Mouse (Mus musculus) myocyte (in vitro differentiated cells): ENCODE results near the gene Kif5c. TPM values are rescaled to one million over a fixed set of nuclear protein-coding genes. Genes with fewer than 3 reads are reported as not detected.

Source experiments
- H3K27me3 ChIP-seq: one replicate; pipeline ENCODE4 v1.6.1; 2011; ENCODE audit not compliant: control insufficient read depth, insufficient read depth, insufficient read length
- H3K36me3 ChIP-seq: one replicate; pipeline ENCODE4 v1.6.1; 2011; ENCODE audit not compliant: control insufficient read depth, insufficient read depth
- H3K4me2 ChIP-seq: one replicate; pipeline ENCODE4 v1.6.1; 2011; ENCODE audit warnings: low read depth, control low read depth
- H3K4me3 ChIP-seq: one replicate; pipeline ENCODE4 v1.5.1; 2011; ENCODE audit warnings: mild to moderate bottlenecking, control low read depth, moderate library complexity
- H3K79me2 ChIP-seq: one replicate; pipeline ENCODE4 v1.6.1; 2011; ENCODE audit not compliant: control insufficient read depth, insufficient read depth
- H3ac ChIP-seq: one replicate; pipeline ENCODE4 v1.6.1; 2011; ENCODE audit not compliant: control insufficient read depth, insufficient read length
- CEBPB ChIP-seq: IDR thresholded peaks from 2 replicates; pipeline ENCODE4 v1.6.1; 2011; ENCODE audit warnings: mild to moderate bottlenecking, moderate library complexity; ENCODE audit not compliant: poor library complexity, insufficient read depth, severe bottlenecking
- E2F4 ChIP-seq: IDR thresholded peaks from one replicate; pipeline ENCODE4 v1.6.1; 2011; ENCODE audit warnings: mild to moderate bottlenecking, control low read depth, moderate library complexity; ENCODE audit not compliant: insufficient read depth
- MAX ChIP-seq: IDR thresholded peaks from one replicate; pipeline ENCODE4 v1.6.1; 2011; ENCODE audit warnings: low read depth, mild to moderate bottlenecking, control low read depth
- MYOD1 ChIP-seq, 3 experiments: IDR thresholded peaks; one replicate each; pipeline ENCODE4 v1.6.1; 2011; ENCODE audit warnings: control low read depth in 2 of 3, low read depth in 2 of 3, mild to moderate bottlenecking in 2 of 3, moderate library complexity in 1 of 3; ENCODE audit not compliant: insufficient read length in 2 of 3, control insufficient read depth in 1 of 3
- MYOG ChIP-seq, 3 experiments: IDR thresholded peaks; one replicate each; pipeline ENCODE4 v1.6.1; 2011; ENCODE audit warnings: control low read depth in 2 of 3, low read depth in 2 of 3, mild to moderate bottlenecking in 2 of 3; ENCODE audit not compliant: insufficient read length in 2 of 3, control insufficient read depth in 1 of 3, insufficient read depth in 1 of 3
- POLR2A ChIP-seq: IDR thresholded peaks from one replicate; pipeline ENCODE4 v1.6.1; 2011; ENCODE audit warnings: low read depth, mild to moderate bottlenecking, control low read depth, moderate library complexity; ENCODE audit not compliant: insufficient read length
- POLR2AphosphoS2 ChIP-seq: IDR thresholded peaks from one replicate; pipeline ENCODE4 v1.6.1; 2011; ENCODE audit warnings: low read depth, control low read depth; ENCODE audit not compliant: insufficient read length
- REST ChIP-seq: IDR thresholded peaks from one replicate; pipeline ENCODE4 v1.6.1; 2011; ENCODE audit warnings: mild to moderate bottlenecking, control low read depth, moderate library complexity; ENCODE audit not compliant: insufficient read depth, insufficient read length
- SRF ChIP-seq: IDR thresholded peaks from one replicate; pipeline ENCODE4 v1.6.1; 2011; ENCODE audit warnings: low read depth; ENCODE audit not compliant: control insufficient read depth, insufficient read length
- TCF12 ChIP-seq: IDR thresholded peaks from one replicate; pipeline ENCODE4 v1.6.1; 2011; ENCODE audit warnings: mild to moderate bottlenecking, control low read depth; ENCODE audit not compliant: poor library complexity, insufficient read depth, severe bottlenecking
- TCF3 ChIP-seq: IDR thresholded peaks from one replicate; pipeline ENCODE4 v1.6.1; 2011; ENCODE audit warnings: low read depth, control low read depth; ENCODE audit not compliant: insufficient read length
- USF1 ChIP-seq: IDR thresholded peaks from one replicate; pipeline ENCODE4 v1.6.1; 2011; ENCODE audit warnings: low read depth, mild to moderate bottlenecking, control low read depth, moderate library complexity
- polyA plus RNA-seq: library from polyadenylated mRNA; unstranded; fragments of >200 nt; fragmentation: generic; extraction: Trizol; gene quantifications from one replicate; pipeline ENCODE4 v1.2.1, GENCODE M21; 2012; ENCODE audit warnings: missing spikeins

The Kif5c gene
- polyA plus RNA-seq, 1 experiment, result 6.2 TPM

- Histone ChIP-seq H3K36me3 (no peaks in the 10 kb centered on the region), H3K79me2 (no peaks in the 10 kb centered on the region), H3K4me3 (no peak overlapping the region), H3K27me3 (no peaks in the 10 kb centered on the region), H3ac (no peak overlapping the region), H3K4me2 (no peak overlapping the region)
- TF ChIP-seq POLR2A, result no peak
- TF ChIP-seq USF1, result no peak
- no peak for TF ChIP-seq TCF12
- no peak for TF ChIP-seq SRF
- no peak for TF ChIP-seq CEBPB
- TF ChIP-seq TCF3, result no peak
Observed at GRCm38 (mm10) chr2:49630636-49631035, 11.5 kb downstream of the Kif5c start.

- Histone ChIP-seq H3K4me2 (no peak overlapping the region), H3K36me3 (no peaks in the 10 kb centered on the region), H3K4me3 (no peak overlapping the region), H3ac (no peak overlapping the region), H3K27me3 (no peaks in the 10 kb centered on the region), H3K79me2 (no peaks in the 10 kb centered on the region)
- no peak for TF ChIP-seq CEBPB
- TF ChIP-seq MYOG (IDR thresholded peaks at IDR 0.05; ENCODE audit: control insufficient read depth in 1 of 3, insufficient read depth in 1 of 3, insufficient read length in 2 of 3, low read depth in 2 of 3), result no peak
- no peak for TF ChIP-seq POLR2AphosphoS2
Observed at GRCm38 (mm10) chr2:49633231-49633630, 14.1 kb downstream of the Kif5c start.

GRCm38 (mm10) chr2:49642761-49643160 lies 23.7 kb downstream of the Kif5c start:
- H3K4me2 ChIP-seq, result no peak overlapping the region
- H3K36me3 ChIP-seq, result no peaks in the 10 kb centered on the region
- TF ChIP-seq MYOG (IDR thresholded peaks at IDR 0.05; ENCODE audit: control insufficient read depth in 1 of 3, insufficient read depth in 1 of 3, insufficient read length in 2 of 3, low read depth in 2 of 3) (no peak), TCF3 (no peak), POLR2A (no peak), MAX (no peak), MYOD1 (IDR thresholded peaks at IDR 0.05; ENCODE audit: control insufficient read depth in 1 of 3, insufficient read length in 2 of 3, low read depth in 2 of 3) (no peak), E2F4 (no peak), TCF12 (no peak), REST (no peak), CEBPB (no peak), USF1 (no peak)
- H3ac ChIP-seq, result no peak overlapping the region
- no peaks in the 10 kb centered on the region for H3K27me3 ChIP-seq
- H3K4me3 ChIP-seq, result no peak overlapping the region
- no peaks in the 10 kb centered on the region for H3K79me2 ChIP-seq

GRCm38 (mm10) chr2:49643756-49644155 lies 24.7 kb downstream of the Kif5c start:
- Histone ChIP-seq H3K36me3 (no peaks in the 10 kb centered on the region), H3K79me2 (no peaks in the 10 kb centered on the region), H3K4me3 (no peak overlapping the region), H3ac (no peak overlapping the region), H3K4me2 (no peak overlapping the region), H3K27me3 (no peaks in the 10 kb centered on the region)
- no peak for TF ChIP-seq SRF
- TF ChIP-seq CEBPB, result no peak
- no peak for TF ChIP-seq POLR2A
- TF ChIP-seq MYOD1 (IDR thresholded peaks at IDR 0.05; ENCODE audit: control insufficient read depth in 1 of 3, insufficient read length in 2 of 3, low read depth in 2 of 3), result no peak
- TF ChIP-seq TCF12, result no peak
- TF ChIP-seq E2F4, result no peak
- TF ChIP-seq MAX, result no peak
- TF ChIP-seq USF1, result no peak
- TF ChIP-seq MYOG (IDR thresholded peaks at IDR 0.05; ENCODE audit: control insufficient read depth in 1 of 3, insufficient read depth in 1 of 3, insufficient read length in 2 of 3, low read depth in 2 of 3), result no peak
- TF ChIP-seq REST, result no peak
- TF ChIP-seq POLR2AphosphoS2, result no peak
- TF ChIP-seq TCF3, result no peak

GRCm38 (mm10) chr2:49647591-49647990 lies 28.5 kb downstream of the Kif5c start:
- TF ChIP-seq TCF3 (no peak), CEBPB (no peak), POLR2AphosphoS2 (no peak), E2F4 (no peak)
- Histone ChIP-seq H3K79me2 (no peaks in the 10 kb centered on the region), H3K36me3 (no peaks in the 10 kb centered on the region), H3K4me3 (no peak overlapping the region), H3ac (no peak overlapping the region), H3K4me2 (no peak overlapping the region), H3K27me3 (no peaks in the 10 kb centered on the region)
